Mouse (Mus musculus) small intestine, adult 2 months (tissue): ENCODE data around the gene Gm49403.

ENCODE experiments used
- CTCF ChIP-seq: fragments of 200-500 bp; IDR thresholded peaks from 2 replicates; pipeline ENCODE4 v1.5.1; 2012; ENCODE audit warnings: low read depth, mild to moderate bottlenecking, control low read depth, inconsistent platforms, low read length, moderate library complexity, mixed read lengths; ENCODE audit not compliant: insufficient replicate concordance, insufficient read length; ENCODE audit errors: extremely low read depth
- POLR2A ChIP-seq: fragments of 200-500 bp; IDR thresholded peaks from 2 replicates; pipeline ENCODE4 v1.6.1; 2012; ENCODE audit warnings: low read depth, mild to moderate bottlenecking, control low read depth, inconsistent platforms, low read length, moderate library complexity

- TF ChIP-seq CTCF = no peak
- no peak for TF ChIP-seq POLR2A
Observed at GRCm38 (mm10) chr19:8883616-8884015, at the start of gene Gm49403, which contains the start of gene Lbhd1.
